Mouse (Mus musculus): ENCODE measurements around the gene Pfas. TPM values are rescaled to one million over a fixed set of nuclear protein-coding genes. Genes with fewer than 3 reads are reported as not detected.
A peak's percentile ranks its signal among the peaks of the same experiment; 100 is the strongest.

Gene Pfas
- total RNA-seq (2021) = 10 to 100 TPM; 16.1 to 24.2 TPM

GRCm38 (mm10) chr11:69008182-69009121, at the start of gene Pfas:
Gene Pfas (minus strand): TSS chr11:69008460.
- DNase-seq (ENCODE audit: low spot score in 2 of 2) = peak; percentile 91
- intact Hi-C loops (cut with DNase I) = no loop called here

- intact Hi-C loops (cut with DNase I) = no loop called here
- DNase-seq (ENCODE audit: low spot score in 2 of 2) = no peak
Observed at GRCm38 (mm10) chr11:69053848-69054247, 45.6 kb upstream of the Pfas start.

- no peak for DNase-seq (ENCODE audit: low spot score in 2 of 2)
- intact Hi-C loops (cut with DNase I) = no loop called here
Observed at GRCm38 (mm10) chr11:69052824-69053421, 44.7 kb upstream of the Pfas start.

DNA sequence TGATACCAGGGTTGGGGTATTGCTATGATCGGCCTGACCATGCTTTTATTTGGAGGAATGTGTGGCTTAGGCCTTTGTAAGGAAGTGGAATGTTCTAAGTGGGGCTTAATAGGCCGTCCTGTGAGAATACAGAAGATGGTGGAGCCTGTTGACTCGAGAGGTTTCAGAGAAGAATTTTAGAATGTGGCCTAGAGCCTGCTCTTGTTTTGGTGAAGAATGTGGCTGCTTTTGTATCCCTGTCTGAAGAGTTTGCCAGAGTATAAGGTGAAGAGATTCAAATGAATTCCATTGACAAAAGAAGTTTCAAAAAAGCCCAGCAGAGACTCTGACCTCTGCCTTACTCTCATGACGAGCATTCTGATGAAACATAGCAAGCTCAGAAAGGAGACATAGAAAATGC, 43.5 kb upstream of the Pfas start:
- intact Hi-C loops (cut with DNase I) = no loop called here
- no peak for DNase-seq (ENCODE audit: low spot score in 2 of 2)

DNA sequence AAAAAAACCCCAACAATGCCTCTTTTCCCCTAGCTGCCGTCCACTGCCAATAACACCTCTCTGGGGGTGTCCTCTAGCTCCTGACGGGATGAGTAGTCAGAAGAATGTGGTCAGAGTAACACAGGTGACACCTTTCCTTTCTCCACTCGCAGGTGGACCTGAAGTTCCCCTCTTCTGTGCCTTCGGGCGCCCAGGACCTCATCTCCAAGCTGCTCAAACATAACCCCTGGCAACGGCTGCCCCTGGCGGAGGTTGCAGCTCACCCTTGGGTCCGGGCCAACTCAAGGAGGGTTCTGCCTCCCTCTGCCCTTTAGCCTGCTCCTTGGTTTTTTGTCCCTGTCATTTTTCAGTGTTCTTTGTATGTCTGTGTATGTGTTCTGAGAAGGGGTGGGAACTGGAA, 42.5 kb upstream of the Pfas start:
- no peak for DNase-seq (ENCODE audit: low spot score in 2 of 2)
- intact Hi-C loops (cut with DNase I) = no loop called here

GRCm38 (mm10) chr11:69048151-69048550, 39.9 kb upstream of the Pfas start:
- intact Hi-C loops (cut with DNase I) = no loop called here
- DNase-seq (ENCODE audit: low spot score in 2 of 2) = no peak

DNA sequence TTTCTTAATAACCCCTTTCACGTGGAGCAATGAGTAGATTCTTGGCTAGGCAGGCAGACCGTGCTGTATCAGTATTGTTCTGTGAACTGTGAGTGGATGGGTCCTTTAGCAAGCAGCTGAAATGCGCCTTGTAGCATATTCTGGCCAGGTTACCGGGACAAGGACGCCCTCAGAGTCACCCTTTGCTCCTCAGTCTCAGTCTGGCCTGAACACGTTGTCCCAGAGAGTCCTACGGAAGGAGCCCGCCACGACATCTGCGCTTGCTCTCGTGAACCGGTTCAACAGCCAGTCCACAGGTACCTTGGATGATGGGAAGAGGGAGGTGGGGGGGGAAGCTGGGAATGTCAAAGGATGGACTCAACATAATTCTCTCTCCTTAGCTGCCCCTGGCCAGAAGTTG, 39.3 kb upstream of the Pfas start:
- intact Hi-C loops (cut with DNase I) = no loop called here
- DNase-seq (ENCODE audit: low spot score in 2 of 2) = no peak

- intact Hi-C loops (cut with DNase I) = no loop called here
- DNase-seq (ENCODE audit: low spot score in 2 of 2) = no peak
Observed at GRCm38 (mm10) chr11:69046395-69046774, 38.1 kb upstream of the Pfas start.

DNA sequence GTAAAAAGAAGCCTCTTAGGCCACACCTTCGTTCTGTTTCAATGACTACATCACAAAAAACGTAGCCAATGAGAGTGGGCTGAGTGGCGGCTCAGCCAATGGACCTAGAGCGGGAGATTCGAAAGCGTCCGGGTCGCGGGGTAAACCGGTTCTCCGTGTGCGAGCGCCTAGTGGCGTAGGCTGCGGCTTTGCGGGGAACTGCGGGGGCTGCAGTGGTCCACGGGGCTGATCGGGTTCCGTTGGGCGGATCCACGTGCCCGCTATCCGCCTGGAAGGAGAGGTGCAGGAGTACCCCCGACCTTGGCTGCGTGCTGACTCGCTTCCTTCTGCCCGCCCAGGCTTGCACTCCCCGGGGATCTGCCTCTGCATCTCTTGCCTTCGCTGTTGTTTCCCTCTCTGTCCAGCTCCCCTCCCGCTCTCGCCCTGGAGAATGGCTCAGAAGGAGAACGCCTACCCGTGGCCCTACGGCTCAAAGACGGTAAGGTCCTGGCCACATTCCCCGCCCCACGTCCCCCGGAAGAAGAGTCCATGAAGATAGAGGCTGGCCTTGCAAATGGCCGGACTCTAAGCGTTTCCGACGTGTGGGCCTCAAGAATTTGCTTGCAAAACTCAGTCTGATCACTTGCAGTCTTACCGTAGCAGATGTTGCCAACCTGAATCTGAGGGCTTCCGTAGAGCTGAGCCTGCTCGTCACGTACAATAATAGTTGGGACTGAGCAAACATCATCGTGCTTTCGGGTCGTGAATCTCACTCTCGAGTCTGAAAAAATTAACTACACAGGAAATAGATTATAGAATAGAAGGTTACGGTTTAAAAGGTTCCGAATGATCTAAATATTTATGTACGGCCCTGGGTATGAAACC, 37.5 kb upstream of the Pfas start, which contains the start of gene Aurkb:
TSS of gene Aurkb (plus strand) at position 117 of the 864 bp plus-strand sequence.
- peak in 1 of 2 experiments; percentile 58 for DNase-seq (ENCODE audit: low spot score in 2 of 2)
- intact Hi-C loops (cut with DNase I) = no loop called here

DNA sequence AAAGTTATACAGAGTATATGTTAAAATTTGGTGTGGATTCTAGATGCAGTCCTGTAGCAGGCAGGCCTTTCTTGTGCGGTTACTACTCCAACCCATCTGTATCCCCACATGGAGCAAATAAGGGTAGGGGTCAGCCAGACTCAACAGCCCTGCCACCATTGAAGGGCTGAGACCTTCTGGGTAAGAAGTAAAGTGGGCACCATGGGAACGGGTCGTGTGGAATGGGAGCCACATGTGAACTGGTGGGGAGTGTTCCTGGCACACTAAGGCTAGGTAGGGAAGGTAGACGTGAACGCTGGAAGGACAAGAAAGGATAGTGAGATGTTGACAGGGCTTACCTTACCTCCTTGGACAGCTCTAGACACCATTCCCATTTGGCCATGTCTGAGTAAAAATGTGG, 29.9 kb upstream of the Pfas start:
- intact Hi-C loops (cut with DNase I) = no loop called here

DNA sequence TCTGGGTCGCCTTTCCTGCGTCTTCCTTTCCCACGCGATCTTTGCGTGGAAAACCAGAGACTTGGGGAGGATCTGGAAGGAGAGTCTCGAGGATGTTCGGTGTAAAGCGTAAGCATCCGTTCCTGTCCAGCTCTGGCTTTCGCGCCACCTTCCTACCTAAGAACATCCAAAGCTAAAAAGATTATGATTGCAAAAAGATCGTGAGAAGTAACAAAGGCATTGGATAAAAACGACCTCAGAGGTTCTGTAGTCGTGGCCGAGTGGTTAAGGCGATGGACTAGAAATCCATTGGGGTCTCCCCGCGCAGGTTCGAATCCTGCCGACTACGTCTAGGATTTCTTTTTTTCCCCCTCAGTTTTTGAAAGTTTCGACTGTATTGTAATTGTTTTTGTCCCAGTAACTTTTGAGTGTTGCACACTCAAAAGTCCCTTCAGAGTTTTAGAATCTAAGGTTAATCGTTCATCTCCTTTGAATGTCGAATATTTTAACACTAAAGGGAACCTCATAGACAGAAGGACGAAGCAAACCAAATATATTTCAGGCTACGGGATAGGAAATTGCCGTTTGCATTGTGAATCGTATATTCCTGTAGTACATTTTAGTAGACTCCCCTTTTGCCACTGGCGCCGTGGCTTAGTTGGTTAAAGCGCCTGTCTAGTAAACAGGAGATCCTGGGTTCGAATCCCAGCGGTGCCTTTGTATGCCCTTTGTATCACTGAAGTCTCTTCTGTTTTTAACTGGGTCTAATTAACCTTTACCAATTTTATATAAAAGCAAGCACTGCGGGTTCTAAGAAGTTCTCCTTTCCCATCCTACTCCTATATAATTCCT, 29.2 kb upstream of the Pfas start:
- intact Hi-C loops (cut with DNase I) = no loop called here

More for the DNA sequence above, 29.9 kb upstream of the Pfas start:
- no peak for DNase-seq (ENCODE audit: low spot score in 2 of 2)

DNA sequence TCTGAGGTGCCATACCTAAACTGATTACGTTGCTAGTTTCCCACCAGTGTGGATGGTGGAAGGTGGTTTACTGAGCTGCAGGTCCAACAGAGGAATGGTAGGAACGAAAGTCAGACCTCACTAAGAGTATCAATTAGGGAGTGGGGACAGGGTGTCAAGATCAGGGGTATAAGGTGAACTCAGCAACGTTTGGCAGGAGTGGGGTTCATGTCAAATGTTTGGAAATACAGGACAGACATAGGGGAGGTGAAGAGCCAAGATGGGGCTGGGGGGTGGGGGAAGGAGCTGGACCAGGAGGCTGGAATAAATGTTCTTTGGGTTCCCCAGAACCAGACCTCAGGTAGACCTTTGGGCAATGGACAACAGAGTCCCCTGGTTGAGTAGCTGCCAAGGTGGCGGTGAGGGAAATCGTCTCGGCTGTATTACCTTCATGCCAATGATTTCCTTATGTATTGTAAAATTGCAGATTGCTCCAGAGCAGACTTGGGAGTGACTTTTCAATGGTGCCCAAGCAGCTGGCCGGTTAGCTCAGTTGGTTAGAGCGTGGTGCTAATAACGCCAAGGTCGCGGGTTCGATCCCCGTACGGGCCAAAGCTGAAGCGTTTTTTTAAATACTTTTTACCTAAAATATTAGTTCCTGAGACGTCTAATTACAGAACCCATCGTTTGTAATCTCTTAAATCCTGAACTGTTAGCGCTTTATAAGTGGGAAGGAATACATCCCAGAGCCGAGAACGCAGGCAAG, 28.4 kb upstream of the Pfas start:
- peak; percentile 87 to 89 for DNase-seq (ENCODE audit: low spot score in 2 of 2)
- intact Hi-C loops (cut with DNase I) = no loop called here

More for the DNA sequence above, 29.2 kb upstream of the Pfas start:
- DNase-seq (ENCODE audit: low spot score in 2 of 2) = peak; percentile 80 to 89

DNA sequence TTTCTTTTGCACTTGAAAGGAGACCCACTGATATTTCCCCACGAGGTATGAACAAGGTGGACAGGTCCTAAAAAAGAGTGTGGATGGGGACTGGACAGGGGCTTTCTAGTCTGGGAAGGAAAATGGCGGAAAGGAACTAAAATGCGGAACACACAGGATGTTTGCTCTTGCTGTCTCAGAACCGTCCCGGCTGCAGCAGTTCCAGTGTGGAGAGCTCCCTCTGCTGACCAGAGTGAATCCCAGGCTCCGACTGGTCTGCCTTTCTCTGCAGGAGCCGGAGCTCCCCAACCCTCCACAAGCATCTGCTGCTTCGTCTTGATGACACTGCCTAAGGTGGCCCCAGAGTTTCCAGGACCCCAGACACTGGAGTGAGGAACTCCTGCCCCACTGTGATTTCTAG, 27.6 kb upstream of the Pfas start:
- peak; percentile 87 to 88 for DNase-seq (ENCODE audit: low spot score in 2 of 2)
- intact Hi-C loops (cut with DNase I) = no loop called here

- no peak for DNase-seq (ENCODE audit: low spot score in 2 of 2)
- intact Hi-C loops (cut with DNase I) = no loop called here
Observed at GRCm38 (mm10) chr11:69035411-69035810, 27.2 kb upstream of the Pfas start.

GRCm38 (mm10) chr11:69034585-69034984, 26.3 kb upstream of the Pfas start:
- intact Hi-C loops (cut with DNase I) = no loop called here
- no peak for DNase-seq (ENCODE audit: low spot score in 2 of 2)

DNA sequence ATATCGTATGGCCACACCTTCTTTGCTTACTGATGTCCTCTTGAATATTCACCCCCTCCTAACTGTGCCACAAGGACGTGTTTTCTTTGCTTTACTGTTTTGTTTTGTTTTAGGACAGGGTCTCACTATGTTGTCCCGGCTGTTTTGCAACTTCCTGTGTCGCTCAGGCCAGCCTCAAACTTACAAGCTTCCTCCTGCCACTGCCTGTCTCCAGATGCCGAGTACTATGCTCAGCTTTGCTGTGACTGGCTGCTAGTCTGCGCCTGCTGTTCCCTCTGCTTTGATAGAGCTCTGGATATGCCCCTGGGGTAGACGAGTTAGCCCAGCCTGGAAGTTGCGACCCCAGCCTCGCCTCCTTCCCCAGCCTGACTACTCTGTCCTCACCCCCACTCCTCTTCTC, 25.3 kb upstream of the Pfas start:
- intact Hi-C loops (cut with DNase I) = no loop called here
- DNase-seq (ENCODE audit: low spot score in 2 of 2) = no peak

DNA sequence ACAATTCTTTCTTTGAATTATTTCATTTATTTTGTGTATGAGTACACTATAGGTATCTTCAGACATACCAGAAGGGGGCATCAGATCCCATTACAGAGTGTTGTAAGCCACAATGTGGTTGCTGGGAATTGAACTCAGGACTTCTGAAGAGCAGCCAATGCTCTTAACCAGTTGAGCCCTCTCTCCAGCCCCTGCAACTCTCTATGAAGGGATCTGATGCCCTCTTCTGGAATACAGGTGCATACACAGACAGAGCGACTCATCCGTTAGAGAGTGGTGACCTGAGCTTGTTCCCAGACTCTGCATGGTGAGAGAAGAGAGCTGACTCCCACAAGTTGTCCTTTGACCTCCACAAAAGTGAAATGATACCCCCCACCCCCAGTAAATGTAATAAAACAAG, 20.5 kb upstream of the Pfas start:
- DNase-seq (ENCODE audit: low spot score in 2 of 2) = no peak
- intact Hi-C loops (cut with DNase I) = no loop called here

GRCm38 (mm10) chr11:69026562-69026961, 18.3 kb upstream of the Pfas start:
- intact Hi-C loops (cut with DNase I) = no loop called here
- DNase-seq (ENCODE audit: low spot score in 2 of 2) = no peak

DNA sequence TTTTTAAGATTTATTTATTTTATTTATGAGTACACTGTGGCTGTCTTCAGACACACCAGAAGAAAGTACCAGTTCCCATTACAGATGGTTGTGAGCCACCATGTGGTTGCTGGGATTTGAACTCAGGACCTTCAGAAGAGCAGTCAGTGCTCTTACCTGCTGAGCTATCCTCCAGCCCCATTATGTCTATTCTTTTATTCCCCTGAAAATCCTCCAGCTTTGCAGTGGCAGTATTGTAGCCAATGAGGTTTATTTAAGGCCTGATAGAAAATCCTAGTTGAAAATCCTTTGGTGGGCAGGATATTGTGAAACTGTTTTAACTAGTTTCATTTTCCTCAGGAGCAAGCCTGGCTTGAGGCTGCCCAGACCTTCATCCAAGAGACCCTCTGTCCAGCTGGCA, 12.4 kb upstream of the Pfas start:
- DNase-seq (ENCODE audit: low spot score in 2 of 2) = no peak
- intact Hi-C loops (cut with DNase I) = no loop called here
